In genomic region chrX:101532347-101533221, GRCm38 (mm10) we compare ENCODE assay signal across 8 mouse cellular contexts. TPM values are rescaled to one million over a fixed set of nuclear protein-coding genes. Genes with fewer than 3 reads are reported as not detected.
DNase-seq lines count a peak whose midpoint lies in the region; ATAC-seq and TF ChIP-seq lines count a peak whose summit lies in the region.

Taf1 (plus strand) TSS chrX:101532734.

- H3K4me1 ChIP-seq in embryonic facial prominence, embryonic 14.5 days (ENCODE audit: control insufficient read depth, insufficient read depth, low read length) = no peaks in the 10 kb centered on the region
- no peaks in the 10 kb centered on the region; the same call in 1 of the 2 replicates for H3K4me1 ChIP-seq in heart, adult 2 months (ENCODE audit: control insufficient read depth, insufficient read depth, low read length)
- H3K4me1 ChIP-seq in limb, embryonic 13.5 days = peaks cover 7% of the 10 kb centered on the region; the same call in 1 of the 2 replicates
- peaks cover 6% of the 10 kb centered on the region for H3K4me1 ChIP-seq in midbrain, embryonic 16.5 days (ENCODE audit: control insufficient read depth, insufficient read depth, low read length)

- H3K9me3 ChIP-seq in embryonic facial prominence, embryonic 14.5 days (ENCODE audit: control insufficient read depth, low read length) = no peaks in the 10 kb centered on the region
- H3K9me3 ChIP-seq in limb, embryonic 13.5 days = no peaks in the 10 kb centered on the region
- no peaks in the 10 kb centered on the region for H3K9me3 ChIP-seq in midbrain, embryonic 16.5 days (replicated peaks; ENCODE audit: control insufficient read depth, low read length, poor library complexity, severe bottlenecking)

- no peaks in the 10 kb centered on the region; the same call in 1 of the 2 replicates for H3K27me3 ChIP-seq in embryonic facial prominence, embryonic 14.5 days (replicated peaks; ENCODE audit: control insufficient read depth, insufficient read depth, low read length)
- no peaks in the 10 kb centered on the region for H3K27me3 ChIP-seq in heart, adult 2 months (ENCODE audit: control insufficient read depth, insufficient read depth, low read length)
- no peaks in the 10 kb centered on the region; the same call in 1 of the 2 replicates for H3K27me3 ChIP-seq in limb, embryonic 13.5 days
- no peaks in the 10 kb centered on the region for H3K27me3 ChIP-seq in midbrain, embryonic 16.5 days (ENCODE audit: control insufficient read depth, insufficient read depth, low read depth, low read length)

- DNase-seq in 3T3-L1 (ENCODE audit: low read depth, low spot score) = peak; percentile 98
- peak; percentile 40 to 70 for DNase-seq in adrenal gland, postnatal 4 days (ENCODE audit: low spot score in 2 of 2)
- peak; percentile 98 for DNase-seq in embryonic facial prominence, embryonic 14.5 days (ENCODE audit: low spot score)
- DNase-seq in heart, adult 2 months = peak; percentile 85 to 93
- DNase-seq in kidney, adult 8-10 months = peak; percentile 96 to 98
- DNase-seq in spleen, postnatal 10 days (ENCODE audit: low spot score in 2 of 2) = peak; percentile 81 to 92

- peak; percentile 59 for TF ChIP-seq POLR2A in heart, adult 2 months (IDR thresholded peaks at IDR 0.05; ENCODE audit: insufficient read depth, low read depth, low read length)

- TF ChIP-seq CTCF in heart, adult 2 months (IDR thresholded peaks at IDR 0.05) = no peak

- peak; percentile 27; the same call in 1 of the 2 replicates for TF ChIP-seq EP300 in heart, adult 2 months (IDR thresholded peaks at IDR 0.05; ENCODE audit: insufficient read depth, low read depth, low read length)

- peaks cover 13% of the 10 kb centered on the region for H3K36me3 ChIP-seq in embryonic facial prominence, embryonic 14.5 days (ENCODE audit: control insufficient read depth, insufficient read depth, low read length)
- no peaks in the 10 kb centered on the region for H3K36me3 ChIP-seq in heart, adult 2 months (ENCODE audit: control insufficient read depth, insufficient read depth, low read length)
- peaks cover 6% of the 10 kb centered on the region for H3K36me3 ChIP-seq in limb, embryonic 13.5 days
- peaks cover 7% of the 10 kb centered on the region; the same call in 1 of the 2 replicates for H3K36me3 ChIP-seq in midbrain, embryonic 16.5 days (ENCODE audit: control insufficient read depth, insufficient read depth, low read length)

- 26% methylated on average over 47 of the region's 47 CpGs for WGBS in embryonic facial prominence, embryonic 14.5 days
- 17% methylated on average over 47 of the region's 47 CpGs for WGBS in heart, adult 2 months
- 17% methylated on average over 47 of the region's 47 CpGs for WGBS in limb, embryonic 13.5 days
- 26% methylated on average over 46 of the region's 47 CpGs for WGBS in midbrain, embryonic 16.5 days

- H3K79me2 ChIP-seq in heart, adult 2 months (replicated peaks; ENCODE audit: control insufficient read depth, insufficient read depth, low read length) = no peaks in the 10 kb centered on the region

- H3K9ac ChIP-seq in embryonic facial prominence, embryonic 14.5 days (ENCODE audit: low read depth, low read length) = peak within 1 kb of the TSS; percentile 77
- peak within 1 kb of the TSS; percentile 92 for H3K9ac ChIP-seq in heart, adult 2 months (ENCODE audit: low read depth, low read length)
- peak within 1 kb of the TSS; percentile 70 for H3K9ac ChIP-seq in limb, embryonic 13.5 days
- peak within 1 kb of the TSS; percentile 68 for H3K9ac ChIP-seq in midbrain, embryonic 16.5 days (ENCODE audit: low read depth, low read length)

- H3K4me3 ChIP-seq in embryonic facial prominence, embryonic 14.5 days (ENCODE audit: low read depth, low read length) = peak within 1 kb of the TSS; percentile 59
- H3K4me3 ChIP-seq in heart, adult 2 months = peak within 1 kb of the TSS; percentile 53
- H3K4me3 ChIP-seq in limb, embryonic 13.5 days = peak within 1 kb of the TSS; percentile 57
- peak within 1 kb of the TSS; percentile 57 for H3K4me3 ChIP-seq in midbrain, embryonic 16.5 days (ENCODE audit: low read depth, low read length)

- intact Hi-C loops in heart, adult 2 months (cut with DNase I) = no loop called here

- peak within 1 kb of the TSS; percentile 74 for H3K27ac ChIP-seq in embryonic facial prominence, embryonic 14.5 days (replicated peaks; ENCODE audit: low read depth, low read length)
- peak within 1 kb of the TSS; percentile 81 for H3K27ac ChIP-seq in heart, adult 2 months
- no peak within 1 kb of the TSS; the same call in 1 of the 2 replicates for H3K27ac ChIP-seq in limb, embryonic 13.5 days
- H3K27ac ChIP-seq in midbrain, embryonic 16.5 days (ENCODE audit: low read length) = peak within 1 kb of the TSS; percentile 82

- peak; percentile 97 for ATAC-seq in embryonic facial prominence, embryonic 14.5 days (ENCODE audit: low read depth)
- peak; percentile 99 for ATAC-seq in limb, embryonic 13.5 days (ENCODE audit: low FRiP score, low read depth)
- peak; percentile 98 for ATAC-seq in midbrain, embryonic 16.5 days

- H3K4me2 ChIP-seq in embryonic facial prominence, embryonic 14.5 days (ENCODE audit: low read depth, low read length) = peak within 1 kb of the TSS; percentile 57
- H3K4me2 ChIP-seq in limb, embryonic 13.5 days (replicated peaks) = peak within 1 kb of the TSS; percentile 68
- peak within 1 kb of the TSS; percentile 47 for H3K4me2 ChIP-seq in midbrain, embryonic 16.5 days (ENCODE audit: low read length)

RNA-seq across cellular contexts. Expression of gene Taf1, which starts in this region (rescaled TPM):
- 10 to 100 TPM; 30.9 to 45.0 TPM for total RNA-seq in adrenal gland, postnatal 4 days (2021)
- polyA plus RNA-seq in embryonic facial prominence, embryonic 14.5 days (2014; fragmentation: Nextera tagmentation; extraction: Ambion mirVana) = 12.6 and 15.3 TPM in 2 replicates
- total RNA-seq in heart, adult 2 months (2021) = 10 to 100 TPM; 15.0 to 15.4 TPM
- 2.7 and 5.8 TPM in 2 replicates for polyA plus RNA-seq in heart, adult 2 months (2012; rRNA removed)
- 16.3 and 17.1 TPM in 2 replicates for polyA plus RNA-seq in limb, embryonic 13.5 days (2015; fragmentation: Nextera tagmentation; extraction: Ambion mirVana)
- polyA plus RNA-seq in midbrain, embryonic 16.5 days (2015; fragmentation: Nextera tagmentation; extraction: Ambion mirVana) = 16.0 and 17.1 TPM in 2 replicates
